Mouse (Mus musculus) myocyte (in vitro differentiated cells): ENCODE data around the gene Erg. TPM values are rescaled to one million over a fixed set of nuclear protein-coding genes. Genes with fewer than 3 reads are reported as not detected.

Experiments
- H3K27me3 ChIP-seq: one replicate; pipeline ENCODE4 v1.6.1; 2011; ENCODE audit not compliant: control insufficient read depth, insufficient read depth, insufficient read length
- H3K36me3 ChIP-seq: one replicate; pipeline ENCODE4 v1.6.1; 2011; ENCODE audit not compliant: control insufficient read depth, insufficient read depth
- H3K4me2 ChIP-seq: one replicate; pipeline ENCODE4 v1.6.1; 2011; ENCODE audit warnings: low read depth, control low read depth
- H3K4me3 ChIP-seq: one replicate; pipeline ENCODE4 v1.5.1; 2011; ENCODE audit warnings: mild to moderate bottlenecking, control low read depth, moderate library complexity
- H3K79me2 ChIP-seq: one replicate; pipeline ENCODE4 v1.6.1; 2011; ENCODE audit not compliant: control insufficient read depth, insufficient read depth
- H3ac ChIP-seq: one replicate; pipeline ENCODE4 v1.6.1; 2011; ENCODE audit not compliant: control insufficient read depth, insufficient read length
- CEBPB ChIP-seq: IDR thresholded peaks from 2 replicates; pipeline ENCODE4 v1.6.1; 2011; ENCODE audit warnings: mild to moderate bottlenecking, moderate library complexity; ENCODE audit not compliant: poor library complexity, insufficient read depth, severe bottlenecking
- E2F4 ChIP-seq: IDR thresholded peaks from one replicate; pipeline ENCODE4 v1.6.1; 2011; ENCODE audit warnings: mild to moderate bottlenecking, control low read depth, moderate library complexity; ENCODE audit not compliant: insufficient read depth
- MAX ChIP-seq: IDR thresholded peaks from one replicate; pipeline ENCODE4 v1.6.1; 2011; ENCODE audit warnings: low read depth, mild to moderate bottlenecking, control low read depth
- MYOD1 ChIP-seq, 3 experiments: IDR thresholded peaks; one replicate each; pipeline ENCODE4 v1.6.1; 2011; ENCODE audit warnings: control low read depth in 2 of 3, low read depth in 2 of 3, mild to moderate bottlenecking in 2 of 3, moderate library complexity in 1 of 3; ENCODE audit not compliant: insufficient read length in 2 of 3, control insufficient read depth in 1 of 3
- MYOG ChIP-seq, 3 experiments: IDR thresholded peaks; one replicate each; pipeline ENCODE4 v1.6.1; 2011; ENCODE audit warnings: control low read depth in 2 of 3, low read depth in 2 of 3, mild to moderate bottlenecking in 2 of 3; ENCODE audit not compliant: insufficient read length in 2 of 3, control insufficient read depth in 1 of 3, insufficient read depth in 1 of 3
- POLR2A ChIP-seq: IDR thresholded peaks from one replicate; pipeline ENCODE4 v1.6.1; 2011; ENCODE audit warnings: low read depth, mild to moderate bottlenecking, control low read depth, moderate library complexity; ENCODE audit not compliant: insufficient read length
- POLR2AphosphoS2 ChIP-seq: IDR thresholded peaks from one replicate; pipeline ENCODE4 v1.6.1; 2011; ENCODE audit warnings: low read depth, control low read depth; ENCODE audit not compliant: insufficient read length
- REST ChIP-seq: IDR thresholded peaks from one replicate; pipeline ENCODE4 v1.6.1; 2011; ENCODE audit warnings: mild to moderate bottlenecking, control low read depth, moderate library complexity; ENCODE audit not compliant: insufficient read depth, insufficient read length
- SRF ChIP-seq: IDR thresholded peaks from one replicate; pipeline ENCODE4 v1.6.1; 2011; ENCODE audit warnings: low read depth; ENCODE audit not compliant: control insufficient read depth, insufficient read length
- TCF12 ChIP-seq: IDR thresholded peaks from one replicate; pipeline ENCODE4 v1.6.1; 2011; ENCODE audit warnings: mild to moderate bottlenecking, control low read depth; ENCODE audit not compliant: poor library complexity, insufficient read depth, severe bottlenecking
- TCF3 ChIP-seq: IDR thresholded peaks from one replicate; pipeline ENCODE4 v1.6.1; 2011; ENCODE audit warnings: low read depth, control low read depth; ENCODE audit not compliant: insufficient read length
- USF1 ChIP-seq: IDR thresholded peaks from one replicate; pipeline ENCODE4 v1.6.1; 2011; ENCODE audit warnings: low read depth, mild to moderate bottlenecking, control low read depth, moderate library complexity
- polyA plus RNA-seq: library from polyadenylated mRNA; unstranded; fragments of >200 nt; fragmentation: generic; extraction: Trizol; gene quantifications from one replicate; pipeline ENCODE4 v1.2.1, GENCODE M21; 2012; ENCODE audit warnings: missing spikeins

Erg gene
- polyA plus RNA-seq, 1 experiment, result 0.04 TPM

DNA sequence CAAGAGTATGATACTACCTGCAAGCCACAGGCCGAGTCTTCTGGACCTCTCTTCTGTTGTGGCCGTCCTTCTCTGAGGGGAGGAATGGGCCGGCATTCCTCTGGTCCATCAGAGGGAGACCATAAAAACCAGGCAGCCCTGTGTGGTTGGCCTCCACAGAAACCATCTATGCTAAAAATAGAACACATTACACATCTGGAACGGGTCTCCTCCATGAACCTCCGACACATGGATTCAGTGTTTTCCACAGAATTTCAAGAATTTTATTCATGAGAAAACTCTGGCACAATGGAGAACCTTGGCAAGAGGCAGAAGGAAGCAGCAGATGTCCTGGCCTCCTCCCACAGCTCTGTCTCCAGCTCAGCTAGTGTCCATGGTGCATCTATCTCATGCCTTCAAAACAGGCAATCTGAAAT lies 163.7 kb downstream of the Erg start:
- Histone ChIP-seq H3K27me3 (peaks cover 38% of the 10 kb centered on the region), H3ac (no peak overlapping the region), H3K36me3 (no peaks in the 10 kb centered on the region), H3K4me2 (no peak overlapping the region), H3K4me3 (no peak overlapping the region), H3K79me2 (no peaks in the 10 kb centered on the region)
- TF ChIP-seq MYOG (IDR thresholded peaks at IDR 0.05; ENCODE audit: control insufficient read depth in 1 of 3, insufficient read depth in 1 of 3, insufficient read length in 2 of 3, low read depth in 2 of 3), result no peak
- no peak for TF ChIP-seq TCF12
- TF ChIP-seq CEBPB, result no peak
- TF ChIP-seq E2F4, result no peak
- no peak for TF ChIP-seq SRF
- no peak for TF ChIP-seq TCF3
- TF ChIP-seq REST, result no peak
- TF ChIP-seq USF1, result no peak
- TF ChIP-seq MYOD1 (IDR thresholded peaks at IDR 0.05; ENCODE audit: control insufficient read depth in 1 of 3, insufficient read length in 2 of 3, low read depth in 2 of 3), result no peak
- TF ChIP-seq POLR2AphosphoS2, result no peak
- TF ChIP-seq MAX, result no peak
- TF ChIP-seq POLR2A, result no peak

DNA sequence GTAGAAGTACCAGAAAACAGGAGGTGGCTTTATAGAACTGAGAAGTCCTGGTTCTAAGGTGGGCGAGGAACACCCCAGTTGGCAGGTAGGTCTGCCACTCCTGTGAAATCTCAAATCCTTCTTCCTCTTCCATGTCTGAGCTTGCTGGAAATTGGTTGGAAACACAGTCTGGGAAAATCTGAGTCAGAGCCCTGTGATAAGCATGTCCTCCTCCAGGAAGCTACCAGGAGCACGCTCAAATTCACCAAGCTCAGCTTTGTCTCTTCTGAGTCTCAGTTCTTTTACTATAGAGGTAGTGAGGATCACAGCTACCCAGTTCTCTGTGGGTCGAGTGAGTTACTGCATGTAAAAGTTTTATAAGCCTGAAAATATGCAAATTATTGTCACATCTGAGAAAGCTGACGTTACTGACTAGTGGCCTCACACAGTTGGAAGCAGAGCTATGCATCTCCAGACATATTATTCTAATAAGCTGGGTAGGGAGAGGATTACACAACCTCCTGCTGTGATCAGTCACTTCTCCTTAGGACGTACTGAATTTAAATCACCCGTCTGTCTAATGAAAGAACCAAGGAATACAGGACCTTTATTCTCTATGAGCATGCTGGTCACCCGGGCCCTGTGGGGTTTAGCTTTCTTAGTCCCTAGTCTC lies 165.0 kb downstream of the Erg start:
- H3ac ChIP-seq, result no peak overlapping the region
- H3K79me2 ChIP-seq, result no peaks in the 10 kb centered on the region
- H3K27me3 ChIP-seq, result peaks cover 29% of the 10 kb centered on the region
- no peaks in the 10 kb centered on the region for H3K36me3 ChIP-seq
- H3K4me3 ChIP-seq, result no peak overlapping the region
- no peak for TF ChIP-seq MAX
- no peak for TF ChIP-seq E2F4
- TF ChIP-seq MYOD1 (IDR thresholded peaks at IDR 0.05; ENCODE audit: control insufficient read depth in 1 of 3, insufficient read length in 2 of 3, low read depth in 2 of 3), result no peak
- H3K4me2 ChIP-seq, result no peak overlapping the region

DNA sequence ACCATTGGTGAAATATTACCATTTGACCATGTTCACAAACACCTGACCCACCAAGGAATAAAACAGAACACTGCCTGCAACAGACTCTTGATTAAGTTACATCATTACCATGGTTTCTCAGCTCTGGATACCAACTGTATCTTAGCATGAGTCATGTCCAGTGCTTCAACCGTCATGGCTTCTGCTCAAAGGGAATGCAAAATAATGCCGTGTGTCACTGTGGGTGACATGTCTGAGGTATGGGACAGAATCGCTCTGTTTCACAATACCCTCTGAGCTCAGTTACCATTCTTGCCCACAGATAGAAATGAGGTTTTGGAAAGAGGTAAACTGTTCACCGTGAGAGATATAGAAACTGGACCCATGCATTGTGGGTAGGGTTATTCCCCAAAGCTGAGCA lies 170.5 kb downstream of the Erg start:
- Histone ChIP-seq H3K36me3 (no peaks in the 10 kb centered on the region), H3ac (no peak overlapping the region), H3K79me2 (no peaks in the 10 kb centered on the region), H3K4me3 (no peak overlapping the region), H3K4me2 (no peak overlapping the region), H3K27me3 (peaks cover 10% of the 10 kb centered on the region)
- TF ChIP-seq POLR2AphosphoS2 (no peak), CEBPB (no peak), SRF (no peak), POLR2A (no peak), TCF3 (no peak), MYOG (IDR thresholded peaks at IDR 0.05; ENCODE audit: control insufficient read depth in 1 of 3, insufficient read depth in 1 of 3, insufficient read length in 2 of 3, low read depth in 2 of 3) (no peak), MAX (no peak), TCF12 (no peak), MYOD1 (IDR thresholded peaks at IDR 0.05; ENCODE audit: control insufficient read depth in 1 of 3, insufficient read length in 2 of 3, low read depth in 2 of 3) (no peak), E2F4 (no peak), REST (no peak), USF1 (no peak)

DNA sequence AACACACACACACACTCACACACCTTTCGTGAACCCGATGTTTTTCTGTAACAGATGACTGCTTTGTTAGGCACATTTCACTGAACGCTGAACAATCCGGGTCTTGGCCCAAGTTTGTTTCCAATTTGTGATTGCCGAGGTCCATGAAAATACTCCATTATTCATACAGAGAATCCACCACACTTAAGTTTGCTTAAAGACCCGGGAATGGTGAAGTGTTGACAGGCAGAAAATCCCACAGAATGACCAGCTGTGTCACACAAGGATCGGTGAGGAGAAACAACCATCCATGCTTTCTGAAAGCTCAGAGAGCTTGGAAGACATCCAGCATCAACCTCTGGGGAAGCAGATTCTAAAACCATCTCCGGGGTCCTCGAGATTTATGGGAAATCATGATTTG lies 171.0 kb downstream of the Erg start:
- TF ChIP-seq MAX (no peak), E2F4 (no peak), REST (no peak), CEBPB (no peak), MYOD1 (IDR thresholded peaks at IDR 0.05; ENCODE audit: control insufficient read depth in 1 of 3, insufficient read length in 2 of 3, low read depth in 2 of 3) (no peak), TCF12 (no peak), SRF (no peak), POLR2A (no peak), USF1 (no peak), MYOG (IDR thresholded peaks at IDR 0.05; ENCODE audit: control insufficient read depth in 1 of 3, insufficient read depth in 1 of 3, insufficient read length in 2 of 3, low read depth in 2 of 3) (no peak), TCF3 (no peak), POLR2AphosphoS2 (no peak)
- no peak overlapping the region for H3K4me2 ChIP-seq
- no peak overlapping the region for H3ac ChIP-seq
- H3K4me3 ChIP-seq, result no peak overlapping the region
- H3K27me3 ChIP-seq, result peaks cover 16% of the 10 kb centered on the region
- no peaks in the 10 kb centered on the region for H3K79me2 ChIP-seq
- no peaks in the 10 kb centered on the region for H3K36me3 ChIP-seq

DNA sequence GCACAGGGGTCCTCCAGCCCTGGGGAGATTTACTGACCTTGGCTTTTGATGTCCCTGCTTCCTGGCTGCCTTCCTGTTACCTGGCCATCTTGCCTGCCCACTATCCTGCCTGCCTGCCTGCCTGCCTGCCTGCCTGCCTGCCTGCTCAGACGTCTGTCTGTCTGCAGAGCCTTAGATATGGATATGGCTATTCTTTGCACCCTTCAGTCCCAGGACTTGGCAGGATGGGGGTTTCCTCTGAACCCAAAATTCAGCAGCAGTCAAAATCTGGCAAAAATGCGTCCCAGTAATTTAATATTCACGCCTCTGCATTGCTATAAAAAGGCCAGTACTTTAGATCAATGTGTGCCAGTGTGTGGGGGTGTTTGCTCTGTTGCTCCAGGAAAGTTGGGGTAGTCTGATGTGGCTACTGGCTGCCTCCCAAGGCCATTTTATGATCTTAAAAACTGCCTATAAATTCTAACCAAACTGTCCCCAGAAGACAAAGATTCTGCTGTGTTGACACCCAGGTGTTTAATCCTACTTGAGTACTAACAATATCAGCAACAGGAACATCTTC lies 172.9 kb downstream of the Erg start:
- TF ChIP-seq E2F4, result no peak
- H3K4me3 ChIP-seq, result no peak overlapping the region
- no peaks in the 10 kb centered on the region for H3K79me2 ChIP-seq
- peaks cover 32% of the 10 kb centered on the region for H3K27me3 ChIP-seq
- no peak overlapping the region for H3ac ChIP-seq
- no peaks in the 10 kb centered on the region for H3K36me3 ChIP-seq
- no peak overlapping the region for H3K4me2 ChIP-seq
